Mouse (Mus musculus) neural tube, embryonic 10.5 days (tissue): Measurements from ENCODE around the gene Olfr385.
"Not testable (repeated sequence)": the region's sequence is repeated elsewhere in the genome, so short reads cannot be mapped to it uniquely, and the experiment has no call there.

Experiments used
- DNase-seq: peaks from one replicate; pipeline ENCODE4 v3.0.0-alpha.2; 2017; ENCODE audit warnings: low spot score; ENCODE audit errors: extremely low spot score

Olfr385 gene

GRCm38 (mm10) chr11:73592908-73593307 is at the start of gene Olfr385:
Gene Olfr385, minus strand, starts transcription at chr11:73593008.
- DNase-seq, result no peak

GRCm38 (mm10) chr11:73598294-73598693 is 5.5 kb upstream of the Olfr385 start, which contains the start of gene Olfr384:
Gene Olfr384, plus strand, starts transcription at chr11:73598594.
- no peak for DNase-seq

- not testable (repeated sequence) for DNase-seq
These were observed 9.6 kb downstream of the Olfr385 start for GRCm38 (mm10) chr11:73583188-73583587.

GRCm38 (mm10) chr11:73579871-73580270 is 12.9 kb downstream of the Olfr385 start:
- DNase-seq, result no peak
